Mouse (Mus musculus): ENCODE data around the gene Ipcef1.

Gene Ipcef1

DNA sequence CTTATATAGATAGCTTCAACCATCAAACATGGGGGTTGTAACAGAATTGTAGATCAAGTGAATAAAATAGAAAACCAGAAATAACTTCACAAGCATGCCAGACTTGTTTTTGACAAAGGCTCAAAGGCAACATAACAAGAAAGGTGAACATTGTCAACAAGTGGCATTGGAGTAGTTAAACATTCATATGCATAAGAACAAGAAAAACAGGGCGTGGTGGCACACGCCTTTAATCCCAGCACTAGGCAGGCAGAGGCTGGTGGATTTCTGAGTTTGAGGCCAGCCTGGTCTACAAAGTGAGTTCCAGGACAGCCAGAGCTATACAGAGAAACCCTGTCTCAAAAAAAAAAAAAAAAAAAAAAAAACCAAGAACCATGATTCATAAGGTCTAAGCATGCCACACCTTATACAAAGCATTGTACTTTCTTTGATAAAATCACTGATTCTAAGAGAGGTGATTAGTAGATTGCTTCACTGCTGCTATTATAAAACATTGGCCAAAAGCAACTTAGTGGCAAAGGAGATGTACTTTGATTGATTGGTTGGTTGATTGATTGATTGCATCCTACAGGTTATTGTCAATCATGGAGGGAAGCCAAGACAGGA is 173.9 kb downstream of the Ipcef1 start:
- no peak for DNase-seq

DNA sequence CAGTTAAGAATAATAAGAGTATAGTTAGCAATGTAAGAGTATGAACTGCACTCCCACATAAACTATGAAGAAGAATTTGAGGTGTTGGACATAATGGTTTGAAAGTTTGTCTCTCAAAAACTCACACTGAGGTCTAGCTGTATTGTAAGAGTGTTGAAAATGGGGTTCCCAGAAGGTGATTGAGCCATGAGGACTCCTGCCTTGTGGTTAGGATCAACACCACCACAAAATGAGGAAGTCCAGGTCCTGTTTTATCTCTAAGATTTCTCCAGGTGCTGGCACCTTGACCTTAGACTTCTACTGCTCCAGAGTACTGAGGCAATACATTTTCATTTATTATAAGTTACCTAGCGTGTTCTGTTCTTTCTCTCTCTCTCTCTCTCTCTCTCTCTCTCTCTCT is 178.4 kb downstream of the Ipcef1 start:
- DNase-seq, result no peak

DNA sequence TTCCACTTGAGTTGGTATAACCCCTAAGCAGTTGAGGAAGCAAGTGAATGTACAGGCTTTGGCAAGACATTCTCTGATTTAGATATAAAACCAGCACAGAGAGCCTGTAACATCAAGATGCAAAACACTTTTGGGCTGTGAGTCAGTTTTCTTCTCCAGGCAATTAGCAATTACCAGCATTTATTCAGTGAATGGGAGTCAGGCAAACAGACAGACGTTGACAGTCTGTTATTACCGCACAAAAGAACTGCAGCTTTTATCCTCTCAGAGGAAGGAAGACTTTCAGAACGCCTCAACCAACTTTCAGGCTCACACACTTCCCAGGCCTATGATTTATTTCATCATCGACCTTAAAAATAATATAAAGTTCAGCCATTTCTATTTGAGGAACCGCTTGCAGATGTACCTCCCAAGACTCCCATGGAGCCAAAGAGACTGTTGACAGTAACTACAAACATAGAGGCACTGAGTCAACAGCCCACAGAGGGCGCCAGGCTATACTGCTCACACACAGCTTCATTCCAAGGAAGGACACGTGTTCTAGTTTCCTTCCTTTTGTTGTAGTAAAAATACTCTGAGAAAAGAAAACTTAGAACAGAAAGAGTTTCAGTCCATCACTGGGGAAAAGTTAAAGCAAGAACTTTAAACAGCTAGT is 180.7 kb downstream of the Ipcef1 start:
- DNase-seq, result no peak

GRCm38 (mm10) chr10:6855812-6856211 is 196.5 kb downstream of the Ipcef1 start:
- no peak for DNase-seq

- DNase-seq, result no peak
Measured at GRCm38 (mm10) chr10:6848834-6849233, 203.4 kb downstream of the Ipcef1 start.

- DNase-seq, result no peak
Measured at GRCm38 (mm10) chr10:6848162-6848754, 204.0 kb downstream of the Ipcef1 start.

- DNase-seq, result no peak
Measured at GRCm38 (mm10) chr10:6846283-6846682, 206.0 kb downstream of the Ipcef1 start.

DNA sequence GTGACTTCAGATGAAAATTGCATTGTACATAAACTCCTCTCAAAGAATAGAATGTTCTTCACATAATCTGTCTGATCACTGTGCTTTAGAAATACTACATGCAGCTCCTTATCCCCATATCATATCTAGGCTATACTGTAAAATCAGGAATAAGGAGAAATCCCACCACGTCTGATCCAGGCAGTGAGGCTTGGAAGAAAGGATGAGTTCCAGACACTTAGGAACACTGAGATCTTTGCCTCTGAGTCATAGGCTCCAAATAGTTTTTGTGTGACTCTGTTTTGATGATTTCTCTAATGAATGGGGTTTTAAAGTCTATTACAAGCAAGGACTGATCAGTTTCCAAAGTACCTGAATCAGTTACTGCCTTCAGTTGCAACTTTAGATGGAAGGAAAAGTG is 210.1 kb downstream of the Ipcef1 start:
- no peak for DNase-seq

Data from lung, postnatal 10 days (tissue).